Mouse (Mus musculus): ENCODE measurements around the gene Tnfaip8l1.

DNA sequence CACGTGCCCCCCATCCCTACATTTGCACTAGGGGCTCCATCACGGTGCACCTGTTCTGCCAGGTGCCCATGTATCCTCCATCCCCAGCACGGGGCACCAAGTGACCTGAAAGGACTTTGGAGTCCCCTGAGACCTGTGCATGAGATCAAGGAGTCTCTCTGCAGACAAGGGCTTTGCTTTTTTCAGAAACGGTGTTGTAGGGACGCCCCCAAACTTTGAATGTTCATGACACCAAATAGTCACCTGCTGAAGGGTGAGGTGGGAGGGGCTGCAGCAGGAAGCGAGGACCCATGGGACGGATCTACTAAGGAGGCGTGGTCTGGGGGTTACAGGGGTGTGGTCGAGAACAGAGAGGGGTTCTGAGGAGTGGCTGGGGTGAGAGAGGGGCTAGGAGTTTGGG, 14.0 kb upstream of the Tnfaip8l1 start:
- TF ChIP-seq CTCF (IDR thresholded peaks at IDR 0.05; ENCODE audit: extremely low read depth, insufficient read depth, low read length) (no peak), POLR2A (IDR thresholded peaks at IDR 0.05; ENCODE audit: extremely low read depth, insufficient read depth, low read length) (no peak)
